Comparison of ENCODE assay signal across 8 mouse cellular contexts in the genomic region with DNA sequence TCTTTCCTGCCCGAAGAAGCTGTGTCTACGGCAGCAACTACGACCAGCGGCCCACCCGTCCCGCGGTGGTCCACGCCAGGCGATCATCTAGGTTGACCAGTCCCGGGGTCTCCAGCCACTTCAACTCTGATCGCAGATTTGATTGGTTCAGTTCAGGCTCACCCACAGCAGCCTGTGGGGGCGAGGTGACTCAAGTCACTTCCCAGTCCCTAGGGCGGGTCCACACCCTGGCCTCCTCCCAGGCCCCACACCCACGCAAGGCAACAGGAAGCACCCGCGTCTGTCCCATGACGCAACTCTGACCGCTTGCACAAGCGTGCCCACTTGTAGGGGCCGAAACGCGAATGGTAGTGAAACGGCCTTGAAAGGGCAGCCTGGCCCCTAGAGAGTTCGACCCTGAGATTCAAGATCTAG. TPM values are rescaled to one million over a fixed set of nuclear protein-coding genes. Genes with fewer than 3 reads are reported as not detected.
A peak's percentile ranks its signal among the peaks of the same experiment; 100 is the strongest.
DNase-seq lines count a peak whose midpoint lies in the region; TF ChIP-seq lines count a peak whose summit lies in the region.

No protein-coding gene starts in this region.

- H3K9ac ChIP-seq in MEL (ENCODE audit: control insufficient read depth, low read depth, low read length, poor library complexity, severe bottlenecking): peak overlapping the region; percentile 88

- peaks cover 5 to 31% of the 10 kb centered on the region in 2 experiments for H3K4me1 ChIP-seq in MEL (ENCODE audit: control insufficient read depth in 1 of 2, insufficient read depth in 2 of 2, low read length in 2 of 2)

- peak; percentile 32 to 45; a peak in 3 of 4 replicates for TF ChIP-seq POLR2A in MEL (IDR thresholded peaks at IDR 0.05; ENCODE audit: control insufficient read depth in 1 of 2, insufficient read depth in 1 of 2, low read depth in 1 of 2, low read length in 2 of 2, poor library complexity in 1 of 2)
- TF ChIP-seq POLR2A in brain, embryonic 14.5 days (IDR thresholded peaks at IDR 0.05; ENCODE audit: borderline replicate concordance, extremely low read depth, insufficient read depth, insufficient read length, poor library complexity, severe bottlenecking): no peak

- H3K27ac ChIP-seq in MEL (ENCODE audit: control insufficient read depth, low read depth, low read length): peak overlapping the region; percentile 92

- TF ChIP-seq CTCF in MEL (IDR thresholded peaks at IDR 0.05 in 2 of 3, conservative IDR thresholded peaks at IDR 0.05 in 1 of 3; ENCODE audit: control insufficient read depth in 1 of 3, insufficient read depth in 1 of 3, low read depth in 2 of 3, low read length in 3 of 3, poor library complexity in 1 of 3, severe bottlenecking in 1 of 3): no peak
- TF ChIP-seq CTCF in brain, embryonic 14.5 days (IDR thresholded peaks at IDR 0.05; ENCODE audit: borderline replicate concordance, extremely low read depth, insufficient read depth, insufficient read length): no peak

- DNase-seq in MEL (ENCODE audit: low read depth, low spot score): peak; percentile 91
- peak; percentile 53 for DNase-seq in brain, embryonic 14.5 days (ENCODE audit: low read depth)
- peak; percentile 73 for DNase-seq in fibroblast of lung, adult 2 months (ENCODE audit: low read depth)
- peak; percentile 94 for DNase-seq in heart, postnatal 10 days
- DNase-seq in kidney, postnatal 36 days: peak; percentile 91 to 94
- peak; percentile 98 for DNase-seq in lung, postnatal 36 days
- DNase-seq in ovary, postnatal 36 days (ENCODE audit: low spot score): peak; percentile 83
- peak; percentile 54 for DNase-seq in urinary bladder, postnatal 10 days (ENCODE audit: low spot score)

- H3K27me3 ChIP-seq in MEL (ENCODE audit: control insufficient read depth in 1 of 2, insufficient read depth in 2 of 2, low read length in 2 of 2): no peaks in the 10 kb centered on the region

- peaks cover 0 to 22% of the 10 kb centered on the region in 2 experiments; a peak in 2 of 4 replicates for H3K36me3 ChIP-seq in MEL (ENCODE audit: control insufficient read depth in 1 of 2, insufficient read depth in 2 of 2, low read length in 2 of 2)

- H3K9me3 ChIP-seq in MEL (replicated peaks; ENCODE audit: insufficient read depth, low read length): no peaks in the 10 kb centered on the region

- intact Hi-C loops in heart, postnatal 10 days (cut with DNase I): loop anchor here (2.0 to 5.0 kb wide), 3 partner anchors 41 to 459 kb away; partner anchors contain the start of gene Junb

- TF ChIP-seq RAD21 in MEL (IDR thresholded peaks at IDR 0.05; ENCODE audit: low read depth, low read length): no peak

- peak in 1 of 2 experiments; percentile 66; a peak in 2 of 4 replicates for TF ChIP-seq EP300 in MEL (IDR thresholded peaks at IDR 0.05; ENCODE audit: low read depth in 1 of 2, low read length in 2 of 2)

- peak overlapping the region; percentile 67 to 93 for H3K4me3 ChIP-seq in MEL (ENCODE audit: control insufficient read depth in 1 of 2, insufficient read depth in 1 of 2, low read depth in 2 of 2, low read length in 2 of 2)

- H3K79me2 ChIP-seq in MEL (ENCODE audit: control insufficient read depth, insufficient read depth, low read length, poor library complexity): peaks cover 48% of the 10 kb centered on the region

TF ChIP-seq in MEL, 35 proteins besides CTCF, POLR2A, EP300 and RAD21:
- TF ChIP-seq TBP (IDR thresholded peaks at IDR 0.05; ENCODE audit: low read depth, low read length): no peak
- 0 out of 2 replicates have a peak, but pooled peaks have one; percentile 8 for TF ChIP-seq BHLHE40 (IDR thresholded peaks at IDR 0.05; ENCODE audit: borderline replicate concordance, low read depth, low read length)
- no peak; the same call in 1 of the 2 replicates for TF ChIP-seq POLR2AphosphoS2 (IDR thresholded peaks at IDR 0.05; ENCODE audit: low read length)
- peak; percentile 69; the same call in 1 of the 2 replicates for TF ChIP-seq MXI1 (IDR thresholded peaks at IDR 0.05; ENCODE audit: low read depth, low read length)
- TF ChIP-seq ZKSCAN1 (IDR thresholded peaks at IDR 0.05; ENCODE audit: low read depth, low read length): no peak
- peak; percentile 15; the same call in 1 of the 2 replicates for TF ChIP-seq NRF1 (IDR thresholded peaks at IDR 0.05; ENCODE audit: insufficient read depth, low read depth, low read length, poor library complexity, severe bottlenecking)
- TF ChIP-seq SIN3A (IDR thresholded peaks at IDR 0.05; ENCODE audit: low read length): peak; percentile 81
- TF ChIP-seq CHD2 (IDR thresholded peaks at IDR 0.05; ENCODE audit: low read length): no peak
- TF ChIP-seq MYB (IDR thresholded peaks at IDR 0.05; ENCODE audit: low read depth, low read length): no peak
- no peak for TF ChIP-seq USF1 (IDR thresholded peaks at IDR 0.05; ENCODE audit: low read depth, low read length)
- TF ChIP-seq GABPA (IDR thresholded peaks at IDR 0.05; ENCODE audit: low read depth, low read length): no peak
- TF ChIP-seq UBTF (IDR thresholded peaks at IDR 0.05; ENCODE audit: borderline replicate concordance, insufficient read depth, low read depth, low read length): no peak
- peak; percentile 40; the same call in 1 of the 2 replicates for TF ChIP-seq MAX (IDR thresholded peaks at IDR 0.05; ENCODE audit: low read length)
- peak; percentile 79; the same call in 1 of the 2 replicates for TF ChIP-seq CHD1 (IDR thresholded peaks at IDR 0.05; ENCODE audit: low read depth, low read length)
- TF ChIP-seq TAL1 (IDR thresholded peaks at IDR 0.05; ENCODE audit: low read length): no peak
- TF ChIP-seq NELFE (IDR thresholded peaks at IDR 0.05; ENCODE audit: low read depth, low read length): peak; percentile 56
- peak; percentile 84 for TF ChIP-seq ETS1 (IDR thresholded peaks at IDR 0.05; ENCODE audit: low read depth, low read length)

RNA-seq across cellular contexts. Expression of gene Ier2, which starts 1.2 kb away (rescaled TPM):
- 22.5 and 24.4 TPM in 2 replicates for total RNA-seq in MEL (2012; rRNA removed)
- polyA plus RNA-seq in MEL (2012; ENCODE audit: insufficient read depth in 1 of 2, insufficient read length in 2 of 2, low read depth in 1 of 2, low replicate concordance in 2 of 2, missing spikeins in 1 of 2): 100 to 1,000 TPM in 1 of 2 experiments, 10 to 100 TPM in 1; 37.7 to 258 TPM
- polyA plus RNA-seq in brain, embryonic 14.5 days (2012; rRNA removed): 7.3 and 11.0 TPM in 2 replicates
- 10 to 100 TPM; 30.8 to 31.4 TPM for total RNA-seq in heart, postnatal 10 days (2021)

RNA-seq across cellular contexts. Expression of gene Trmt1, which starts 24.6 kb away (rescaled TPM):
- 154 and 183 TPM in 2 replicates for total RNA-seq in MEL (2012; rRNA removed)
- polyA plus RNA-seq in MEL (2012; ENCODE audit: insufficient read depth in 1 of 2, insufficient read length in 2 of 2, low read depth in 1 of 2, low replicate concordance in 2 of 2, missing spikeins in 1 of 2): 100 to 1,000 TPM in 1 of 2 experiments, not detected in 1; 221 TPM
- polyA plus RNA-seq in brain, embryonic 14.5 days (2012; rRNA removed): 113 and 120 TPM in 2 replicates
- 10 to 100 TPM; 40.3 to 40.6 TPM for total RNA-seq in heart, postnatal 10 days (2021)

RNA-seq across cellular contexts. Expression of gene Nacc1, which starts 26.2 kb away (rescaled TPM):
- total RNA-seq in MEL (2012; rRNA removed): 42.5 and 45.3 TPM in 2 replicates
- 100 to 1,000 TPM in 1 of 2 experiments, not detected in 1; 106 TPM for polyA plus RNA-seq in MEL (2012; ENCODE audit: insufficient read depth in 1 of 2, insufficient read length in 2 of 2, low read depth in 1 of 2, low replicate concordance in 2 of 2, missing spikeins in 1 of 2)
- 81.8 and 87.0 TPM in 2 replicates for polyA plus RNA-seq in brain, embryonic 14.5 days (2012; rRNA removed)
- 10 to 100 TPM; 50.2 TPM for total RNA-seq in heart, postnatal 10 days (2021)

RNA-seq across cellular contexts. Expression of gene Lyl1, which starts 39.8 kb away (rescaled TPM):
- 75.5 and 88.7 TPM in 2 replicates for total RNA-seq in MEL (2012; rRNA removed)
- 100 to 1,000 TPM; 136 to 149 TPM for polyA plus RNA-seq in MEL (2012; ENCODE audit: insufficient read depth in 1 of 2, insufficient read length in 2 of 2, low read depth in 1 of 2, low replicate concordance in 2 of 2, missing spikeins in 1 of 2)
- 3.4 and 4.7 TPM in 2 replicates for polyA plus RNA-seq in brain, embryonic 14.5 days (2012; rRNA removed)
- total RNA-seq in heart, postnatal 10 days (2021): 1 to 10 TPM; 8.4 to 9.1 TPM

Comparison
In these comparisons a context has a peak if more than half of its experiments do, and no peak if none do; other contexts are left out.
1. Peak in every context shown above with its lines: DNase-seq, H3K4me3 ChIP-seq and H3K27ac ChIP-seq.